Mouse (Mus musculus) liver, postnatal 0 days (tissue): ENCODE measurements at regions not wholly inside any gene's neighbourhood (a gene's known extent, or its start where the extent isn't known, plus 50 kb on each side); places are given as distances from the start of the nearest gene placed in this dataset.

ENCODE experiments used
- ATAC-seq: fragments of 200-750 bp; cut with Nextera tagmentation; 2 replicates; pipeline ENCODE4 v1.8.0; 2017; ENCODE audit warnings: mild to moderate bottlenecking, moderate library complexity
- DNase-seq: peaks from one replicate; pipeline ENCODE4 v3.0.0-alpha.2; 2016
- H3K27ac ChIP-seq: fragments of 300-500 bp; sonication (generic); 2 replicates; pipeline ENCODE4 v1.5.1; 2014; ENCODE audit warnings: antibody characterized with exemption, moderate library complexity, mild to moderate bottlenecking, low read depth
- H3K27me3 ChIP-seq: fragments of 300-500 bp; sonication (generic); 2 replicates; pipeline ENCODE4 v1.6.1; 2014; ENCODE audit warnings: low read length, control low read depth, mixed read lengths; ENCODE audit not compliant: insufficient read depth
- H3K36me3 ChIP-seq: fragments of 300-500 bp; sonication (generic); replicated peaks from 2 replicates; pipeline ENCODE4 v1.6.1; 2014; ENCODE audit warnings: mild to moderate bottlenecking, control low read depth, low read length, moderate library complexity, mixed read lengths; ENCODE audit not compliant: insufficient read depth
- H3K4me1 ChIP-seq: fragments of 300-500 bp; sonication (generic); 2 replicates; pipeline ENCODE4 v1.6.1; 2014; ENCODE audit warnings: antibody characterized with exemption, mild to moderate bottlenecking, control low read depth; ENCODE audit not compliant: insufficient read depth
- H3K4me2 ChIP-seq: fragments of 300-500 bp; sonication (generic); 2 replicates; pipeline ENCODE4 v1.6.1; 2014; ENCODE audit warnings: low read depth, mild to moderate bottlenecking, low read length, moderate library complexity, mixed read lengths
- H3K4me3 ChIP-seq: fragments of 300-500 bp; sonication (generic); 2 replicates; pipeline ENCODE4 v1.5.1; 2014; ENCODE audit warnings: low read depth, low read length
- H3K9ac ChIP-seq: fragments of 300-500 bp; sonication (generic); replicated peaks from 2 replicates; pipeline ENCODE4 v1.6.1; 2014; ENCODE audit warnings: mild to moderate bottlenecking, moderate library complexity
- H3K9me3 ChIP-seq: fragments of 300-500 bp; sonication (generic); 2 replicates; pipeline ENCODE4 v1.6.1; 2016; ENCODE audit warnings: mild to moderate bottlenecking, control low read depth, low read length, mixed read lengths
- CTCF ChIP-seq: sonication (generic); IDR thresholded peaks from 2 replicates; pipeline ENCODE4 v1.5.1; 2016; ENCODE audit warnings: antibody characterized with exemption, low read depth
- EP300 ChIP-seq: IDR thresholded peaks from 2 replicates; pipeline ENCODE4 v1.6.1; 2016; ENCODE audit warnings: antibody characterized with exemption, low read depth, mild to moderate bottlenecking
- WGBS: fragments of 180-500 bp; shearing (Covaris S2); extraction: QIAGEN DNeasy Blood & Tissue Kit; methylation state at CpG from one replicate; pipeline ENCODE4 v1.1.7; 2014; ENCODE audit not compliant: insufficient replicate concordance; 5-methylcytosine and 5-hydroxymethylcytosine counted together

GRCm38 (mm10) chr12:10562966-10563365 lies 172.4 kb downstream of the Rdh14 start:
- H3K9ac ChIP-seq = no peak overlapping the region
- 51% methylated on average over 1 of the region's 1 CpGs for WGBS
- no peak for ATAC-seq
- no peaks in the 10 kb centered on the region for H3K9me3 ChIP-seq
- H3K36me3 ChIP-seq = no peaks in the 10 kb centered on the region
- no peak overlapping the region for H3K27ac ChIP-seq
- H3K27me3 ChIP-seq = no peaks in the 10 kb centered on the region
- H3K4me1 ChIP-seq = no peaks in the 10 kb centered on the region
- H3K4me3 ChIP-seq = no peak overlapping the region
- DNase-seq = no peak
- no peak for TF ChIP-seq CTCF
- no peak overlapping the region for H3K4me2 ChIP-seq

- 54% methylated on average over 2 of the region's 2 CpGs for WGBS
- Histone ChIP-seq H3K9me3 (no peaks in the 10 kb centered on the region), H3K36me3 (no peaks in the 10 kb centered on the region), H3K27me3 (no peaks in the 10 kb centered on the region), H3K4me1 (no peaks in the 10 kb centered on the region), H3K4me2 (no peak overlapping the region), H3K27ac (no peak overlapping the region), H3K4me3 (no peak overlapping the region), H3K9ac (no peak overlapping the region)
- TF ChIP-seq CTCF (no peak), EP300 (no peak)
- DNase-seq (no peak), ATAC-seq (peak; percentile 50)
These were observed 177.3 kb downstream of the Rdh14 start for GRCm38 (mm10) chr12:10567881-10568280.

DNA sequence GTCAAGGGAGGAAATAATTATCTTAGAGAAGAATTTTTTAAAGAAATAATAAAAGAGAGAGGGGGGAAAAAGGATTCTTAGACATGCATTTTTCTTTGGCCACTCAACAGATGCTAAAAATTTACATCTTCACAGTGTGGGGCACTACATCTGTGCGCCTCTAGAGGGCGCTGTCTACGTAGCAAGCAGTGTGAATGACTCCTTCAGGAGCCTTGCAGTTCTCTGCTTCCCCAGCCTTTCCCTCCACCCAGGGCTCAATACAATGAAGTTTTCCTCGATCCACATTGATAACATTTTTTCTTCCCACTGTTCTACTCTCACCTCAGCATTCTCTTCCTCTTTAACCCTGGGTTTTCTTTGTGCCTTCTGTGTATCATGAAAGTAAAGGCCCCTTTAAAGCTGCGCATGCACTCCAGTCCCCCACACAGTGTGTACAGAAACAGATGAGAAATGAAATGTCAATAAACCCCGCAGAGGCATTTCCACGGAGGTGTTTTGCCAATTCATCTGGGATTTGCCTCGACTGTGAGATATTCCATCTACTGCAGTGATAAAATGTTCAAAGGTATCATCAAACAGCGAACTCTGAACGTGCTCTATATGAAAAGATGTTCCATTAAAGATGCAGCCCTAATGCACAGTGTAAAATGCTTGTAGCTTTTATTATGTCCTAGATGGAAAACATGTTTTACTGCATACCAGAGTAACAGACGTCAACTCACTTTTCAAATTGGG lies 181.2 kb downstream of the Rdh14 start:
- no peaks in the 10 kb centered on the region for H3K4me1 ChIP-seq
- ATAC-seq (no peak), DNase-seq (no peak)
- 50% methylated on average over 11 of the region's 11 CpGs for WGBS
- no peaks in the 10 kb centered on the region for H3K36me3 ChIP-seq
- H3K27me3 ChIP-seq = no peaks in the 10 kb centered on the region
- no peak overlapping the region for H3K4me3 ChIP-seq
- no peak overlapping the region for H3K9ac ChIP-seq
- H3K4me2 ChIP-seq = no peak overlapping the region
- H3K9me3 ChIP-seq = no peaks in the 10 kb centered on the region
- peak; percentile 46 for TF ChIP-seq CTCF
- no peak for TF ChIP-seq EP300
- H3K27ac ChIP-seq = no peak overlapping the region

DNA sequence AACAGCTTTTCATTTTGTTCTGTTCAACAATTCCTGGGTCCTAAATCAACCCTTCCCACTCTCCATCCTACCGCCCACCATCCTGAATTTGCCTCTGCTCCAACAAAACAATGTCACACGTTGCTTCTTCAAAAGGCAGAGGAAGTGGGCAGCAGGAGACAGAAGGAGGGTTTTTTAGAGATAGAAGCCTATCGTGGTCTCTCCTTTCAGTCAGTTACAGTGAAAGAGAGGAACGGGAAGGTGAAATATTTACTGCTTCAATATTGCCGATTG lies 181.7 kb downstream of the Rdh14 start:
- H3K9ac ChIP-seq = no peak overlapping the region
- no peaks in the 10 kb centered on the region for H3K9me3 ChIP-seq
- H3K4me1 ChIP-seq = no peaks in the 10 kb centered on the region
- no peak overlapping the region for H3K27ac ChIP-seq
- WGBS = 48% methylated on average over 5 of the region's 5 CpGs
- no peak for ATAC-seq
- no peak overlapping the region for H3K4me2 ChIP-seq
- no peak overlapping the region for H3K4me3 ChIP-seq
- no peaks in the 10 kb centered on the region for H3K27me3 ChIP-seq
- TF ChIP-seq CTCF = no peak
- TF ChIP-seq EP300 = no peak
- DNase-seq = no peak
- no peaks in the 10 kb centered on the region for H3K36me3 ChIP-seq

DNA sequence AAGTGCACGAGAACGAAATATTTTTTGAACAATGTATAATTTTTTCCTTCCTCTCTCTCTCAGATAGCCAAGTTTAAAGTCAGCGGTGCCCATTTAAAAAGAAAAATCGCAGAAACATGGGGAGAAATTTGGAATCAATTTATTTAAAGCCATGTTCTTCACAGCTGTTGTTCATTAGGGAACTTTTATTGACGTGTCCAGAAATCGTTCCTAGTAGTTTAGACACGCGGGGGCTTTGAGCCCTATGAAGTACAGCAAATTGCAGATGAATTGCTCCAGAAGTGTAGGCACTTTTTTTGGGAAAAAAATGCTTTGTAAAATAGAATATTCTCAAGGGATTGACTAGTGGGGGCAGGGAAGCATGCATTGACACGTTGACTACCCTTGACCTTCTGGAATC lies 182.8 kb downstream of the Rdh14 start:
- no peaks in the 10 kb centered on the region for H3K4me1 ChIP-seq
- no peak overlapping the region for H3K9ac ChIP-seq
- WGBS = 75% methylated on average over 9 of the region's 9 CpGs
- no peaks in the 10 kb centered on the region for H3K36me3 ChIP-seq
- no peak overlapping the region for H3K27ac ChIP-seq
- no peak overlapping the region for H3K4me3 ChIP-seq
- no peak for DNase-seq
- H3K9me3 ChIP-seq = no peaks in the 10 kb centered on the region
- no peak for TF ChIP-seq EP300
- TF ChIP-seq CTCF = no peak
- no peaks in the 10 kb centered on the region for H3K27me3 ChIP-seq
- ATAC-seq = no peak
- H3K4me2 ChIP-seq = no peak overlapping the region

- no peak for ATAC-seq
- H3K9me3 ChIP-seq = no peaks in the 10 kb centered on the region
- TF ChIP-seq EP300 = no peak
- TF ChIP-seq CTCF = no peak
- no peak overlapping the region for H3K4me3 ChIP-seq
- H3K4me2 ChIP-seq = no peak overlapping the region
- WGBS = 59% methylated on average over 4 of the region's 4 CpGs
- DNase-seq = no peak
- no peaks in the 10 kb centered on the region for H3K27me3 ChIP-seq
- no peaks in the 10 kb centered on the region for H3K4me1 ChIP-seq
- H3K9ac ChIP-seq = no peak overlapping the region
- no peak overlapping the region for H3K27ac ChIP-seq
- no peaks in the 10 kb centered on the region for H3K36me3 ChIP-seq
These were observed 192.5 kb downstream of the Rdh14 start for GRCm38 (mm10) chr12:10582840-10583614.
